Mouse (Mus musculus) G1E (cell line): Measurements from ENCODE around the gene Dkkl1. TPM values are rescaled to one million over a fixed set of nuclear protein-coding genes. Genes with fewer than 3 reads are reported as not detected.

Experiments
- ATAC-seq: 2 replicates; pipeline ENCODE4 v1.8.0; 2016; ENCODE audit warnings: mild to moderate bottlenecking; ENCODE audit not compliant: insufficient number of reproducible peaks, poor library complexity, low FRiP score, severe bottlenecking; ENCODE audit errors: extremely low read depth
- DNase-seq: peaks from one replicate; pipeline ENCODE4 v3.0.0; 2012; ENCODE audit warnings: low spot score
- H3K27me3 ChIP-seq: 2 replicates; pipeline ENCODE4 v1.6.1; 2012; ENCODE audit warnings: mild to moderate bottlenecking, low read length, inconsistent platforms; ENCODE audit not compliant: insufficient read depth
- H3K36me3 ChIP-seq: replicated peaks from 2 replicates; pipeline ENCODE3; 2012; ENCODE audit warnings: mild to moderate bottlenecking, inconsistent platforms
- H3K4me1 ChIP-seq: 2 replicates; pipeline ENCODE4 v1.6.1; 2012; ENCODE audit warnings: low read depth, low read length, inconsistent platforms, mixed read lengths; ENCODE audit not compliant: insufficient read depth
- H3K4me3 ChIP-seq: 2 replicates; pipeline ENCODE4 v1.5.1; 2012; ENCODE audit warnings: low read depth, mild to moderate bottlenecking, inconsistent platforms, low read length, moderate library complexity, mixed read lengths
- H3K9me3 ChIP-seq: replicated peaks from 2 replicates; pipeline ENCODE4 v1.6.1; 2012; ENCODE audit warnings: inconsistent platforms
- CTCF ChIP-seq: IDR thresholded peaks from 2 replicates; pipeline ENCODE4 v1.5.1; 2012; ENCODE audit warnings: low read depth, low read length, inconsistent platforms, mixed read lengths
- GATA1 ChIP-seq: IDR thresholded peaks from 2 replicates; pipeline ENCODE4 v1.6.1; 2012; ENCODE audit warnings: borderline replicate concordance, low read length, inconsistent platforms, mixed read lengths
- GATA2 ChIP-seq: IDR thresholded peaks from 2 replicates; pipeline ENCODE4 v1.6.1; 2012; ENCODE audit warnings: low read depth, low read length, inconsistent platforms, borderline replicate concordance
- POLR2AphosphoS5 ChIP-seq: IDR thresholded peaks from 2 replicates; pipeline ENCODE4 v1.6.1; 2012; ENCODE audit warnings: low read depth, low read length, inconsistent platforms; ENCODE audit not compliant: insufficient replicate concordance
- TAL1 ChIP-seq: conservative IDR thresholded peaks from 2 replicates; pipeline ENCODE4 v1.6.1; 2012; ENCODE audit warnings: low read depth, low read length, inconsistent platforms, mixed read lengths
- polyA plus RNA-seq: library from polyadenylated mRNA; stranded (reverse); fragments of >175 nt; gene quantifications from 2 replicates; pipeline ENCODE4 v1.2.3, GENCODE M21; 2012
- total RNA-seq, 2 experiments: library from RNA; stranded (forward) in 1 of 2; stranded (reverse) in 1 of 2; fragments of 200-1000 nt in 1 of 2; fragments of >200 nt in 1 of 2; fragmentation: Nextera tagmentation in 1 of 2; gene quantifications; 2 replicates each; pipeline ENCODE4 v1.2.3; 2014 to 2017

Dkkl1 gene
- total and polyA plus RNA-seq, 3 experiments: 0.11 TPM; not detected in 2

DNA sequence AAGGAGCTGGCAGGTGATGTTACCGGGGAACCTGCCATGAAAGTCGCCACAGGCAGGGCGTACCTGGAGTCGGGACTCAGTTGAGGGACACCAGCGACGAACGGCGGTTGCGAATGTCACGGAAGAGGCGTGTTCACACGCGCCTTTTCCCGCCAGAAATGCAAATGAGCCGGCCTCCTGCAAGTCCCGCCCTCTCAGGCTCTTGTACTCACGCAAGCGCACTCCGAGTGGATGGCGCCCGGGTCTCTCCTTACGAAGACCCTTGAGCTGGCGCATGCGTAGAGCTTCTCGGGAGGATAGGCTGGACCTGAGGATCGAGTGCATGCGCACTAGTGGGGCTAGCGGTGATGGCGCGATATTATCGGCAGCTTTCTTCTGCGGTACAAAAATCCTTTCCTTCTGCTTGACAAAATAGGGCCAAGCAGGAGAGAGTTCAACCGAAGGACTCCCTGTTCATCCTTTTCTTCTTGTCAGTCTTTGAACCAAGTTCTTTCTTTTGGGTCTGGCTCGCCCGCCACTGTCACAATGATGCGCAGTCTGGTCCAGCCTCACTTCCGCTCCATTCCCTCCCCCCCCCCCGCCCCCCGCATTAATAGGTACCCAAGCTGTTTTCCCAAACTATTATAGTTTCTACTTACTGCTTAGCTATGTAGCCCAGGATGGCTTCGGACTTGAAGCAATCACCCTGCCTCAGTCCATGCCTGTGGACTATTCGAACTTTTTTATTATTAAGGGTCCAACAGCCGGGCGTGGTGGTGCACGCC is 7.4 kb downstream of the Dkkl1 start, which contains the start of gene Ccdc155:
Gene Ccdc155, minus strand, starts transcription at position 513 of the 764 bp plus-strand sequence.
- DNase-seq (no peak), ATAC-seq (no peak)
- Histone ChIP-seq H3K36me3 (no peaks in the 10 kb centered on the region), H3K27me3 (peaks cover 25% of the 10 kb centered on the region), H3K9me3 (no peaks in the 10 kb centered on the region), H3K4me3 (no peak within 1 kb of the TSS; the same call in 1 of the 2 replicates), H3K4me1 (no peaks in the 10 kb centered on the region)
- TF ChIP-seq GATA1 (no peak), GATA2 (no peak), POLR2AphosphoS5 (no peak), CTCF (no peak), TAL1 (no peak)

DNA sequence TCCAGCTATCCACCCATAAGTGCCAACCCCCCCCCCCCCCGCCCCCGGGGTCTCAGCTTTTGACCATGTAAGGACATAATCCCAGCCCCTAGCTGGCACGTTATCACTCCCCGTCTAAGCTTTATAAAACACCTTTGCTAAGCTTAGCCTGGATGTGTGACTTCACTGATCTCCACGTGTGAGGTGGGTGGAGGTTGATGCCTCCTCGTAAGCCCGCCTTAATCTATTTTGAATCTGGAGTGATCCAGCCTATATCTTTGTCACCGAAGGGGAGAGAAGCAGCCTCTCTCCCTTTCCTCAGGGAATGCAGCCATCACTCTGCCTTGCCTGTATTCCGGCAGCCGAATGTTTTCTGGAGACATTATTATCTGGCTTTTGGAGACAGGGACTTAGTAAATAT is 9.3 kb downstream of the Dkkl1 start:
- Histone ChIP-seq H3K9me3 (no peaks in the 10 kb centered on the region), H3K4me3 (no peak overlapping the region), H3K36me3 (no peaks in the 10 kb centered on the region), H3K4me1 (0 out of 2 replicates have a peak, but pooled peaks cover 2% of the 10 kb centered on the region), H3K27me3 (peaks cover 34% of the 10 kb centered on the region)
- TF ChIP-seq CTCF: no peak
- no peak for TF ChIP-seq GATA2
- TF ChIP-seq POLR2AphosphoS5: no peak
- TF ChIP-seq TAL1: no peak
- no peak for TF ChIP-seq GATA1
- DNase-seq (no peak), ATAC-seq (no peak)

DNA sequence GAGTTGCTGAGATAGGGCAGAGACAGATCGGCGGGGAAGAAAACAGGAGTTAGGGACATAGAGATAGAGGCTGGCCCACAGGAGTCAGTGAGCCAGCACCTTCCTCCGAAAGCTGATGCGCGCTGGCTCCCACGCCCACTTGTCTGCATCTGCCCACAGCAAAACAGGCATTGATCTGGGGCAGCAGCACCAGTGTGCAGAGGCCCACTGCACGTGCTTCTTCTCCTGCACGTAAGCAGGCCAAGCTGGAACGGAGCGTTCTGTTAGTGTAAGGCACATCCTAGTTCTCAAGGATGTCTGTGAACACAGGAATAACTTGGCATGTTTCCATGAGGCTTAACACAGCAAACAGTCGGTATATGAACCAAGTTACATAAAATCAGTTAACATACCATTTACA is 13.0 kb downstream of the Dkkl1 start:
- ATAC-seq: no peak
- Histone ChIP-seq H3K27me3 (peaks cover 53% of the 10 kb centered on the region), H3K4me3 (no peak overlapping the region)

DNA sequence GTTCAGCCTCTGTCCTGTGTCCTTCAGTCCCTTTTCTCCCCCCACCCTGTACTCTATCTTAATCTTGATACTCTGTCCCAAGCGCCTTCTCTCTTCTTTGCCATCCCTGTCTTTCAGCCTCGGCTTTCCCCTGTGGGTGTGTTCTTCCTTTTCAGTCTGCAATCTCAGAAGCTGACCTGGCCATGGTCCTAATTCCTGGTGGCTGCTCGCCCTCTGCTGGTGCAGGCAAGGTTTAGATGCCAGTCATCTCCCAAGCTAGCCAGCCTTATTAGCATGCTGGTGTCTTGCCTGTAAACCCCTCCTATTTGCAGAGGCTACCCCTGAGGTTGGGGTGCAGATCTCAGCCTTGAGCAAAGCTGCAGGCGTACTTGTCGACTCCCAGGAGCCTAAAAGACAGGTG is 13.5 kb downstream of the Dkkl1 start:
- ATAC-seq (no peak), DNase-seq (peak; percentile 54)
- Histone ChIP-seq H3K9me3 (no peaks in the 10 kb centered on the region), H3K4me1 (peaks cover 10% of the 10 kb centered on the region), H3K27me3 (peaks cover 58% of the 10 kb centered on the region), H3K4me3 (no peak overlapping the region), H3K36me3 (no peaks in the 10 kb centered on the region)
- no peak for TF ChIP-seq GATA1
- no peak for TF ChIP-seq POLR2AphosphoS5
- TF ChIP-seq GATA2: no peak
- no peak for TF ChIP-seq TAL1
- no peak for TF ChIP-seq CTCF

More for the DNA sequence above, 13.0 kb downstream of the Dkkl1 start:
- DNase-seq: no peak
- Histone ChIP-seq H3K9me3 (no peaks in the 10 kb centered on the region), H3K36me3 (no peaks in the 10 kb centered on the region), H3K4me1 (peaks cover 10% of the 10 kb centered on the region)
- no peak for TF ChIP-seq TAL1
- TF ChIP-seq CTCF: no peak
- TF ChIP-seq GATA2: no peak
- no peak for TF ChIP-seq POLR2AphosphoS5
- TF ChIP-seq GATA1: no peak

DNA sequence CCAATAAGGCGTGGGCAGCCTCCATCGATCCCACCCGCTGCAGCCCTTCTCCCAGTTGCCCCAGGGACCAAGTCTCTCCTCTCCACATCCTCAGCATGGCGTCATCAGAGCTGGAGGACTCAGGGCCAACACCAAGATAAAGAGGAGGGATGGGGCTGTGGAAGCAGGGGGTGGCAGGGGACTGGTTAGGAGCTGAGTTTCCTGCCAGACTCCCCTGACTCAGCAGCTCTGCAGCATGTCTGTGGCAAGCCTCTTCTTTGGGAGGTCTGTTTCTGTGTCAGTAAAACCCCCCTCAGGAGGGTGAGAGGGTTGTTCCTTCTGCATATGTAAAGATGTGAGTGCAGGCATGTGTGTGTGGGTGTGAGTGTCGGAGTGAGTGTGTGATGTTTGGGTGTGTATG is 15.0 kb downstream of the Dkkl1 start:
- TF ChIP-seq TAL1: no peak
- TF ChIP-seq GATA1: no peak
- no peak for TF ChIP-seq CTCF
- TF ChIP-seq GATA2: no peak
- TF ChIP-seq POLR2AphosphoS5: no peak
- Histone ChIP-seq H3K4me1 (peaks cover 10% of the 10 kb centered on the region), H3K36me3 (no peaks in the 10 kb centered on the region), H3K27me3 (peaks cover 68% of the 10 kb centered on the region), H3K9me3 (no peaks in the 10 kb centered on the region), H3K4me3 (no peak overlapping the region)
- no peak for DNase-seq
- ATAC-seq: no peak

DNA sequence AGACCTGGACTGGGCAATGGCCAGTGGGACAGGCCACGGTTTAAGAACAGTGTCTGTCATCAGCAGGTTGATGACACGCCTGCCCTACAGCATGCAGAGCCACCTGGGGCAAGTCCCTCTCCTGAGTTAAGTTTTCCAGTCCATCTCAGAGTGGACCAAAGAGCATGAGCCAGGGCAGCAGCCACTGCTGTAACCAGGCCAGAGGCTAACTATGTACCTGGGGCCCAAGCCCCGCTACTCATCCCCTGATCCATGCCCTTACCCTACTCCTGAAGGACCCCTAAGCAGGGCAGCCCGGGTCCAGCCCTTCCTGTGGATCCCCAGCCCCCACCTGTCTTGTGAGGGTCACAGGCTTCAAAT is 15.8 kb downstream of the Dkkl1 start:
- H3K4me3 ChIP-seq: no peak overlapping the region
- DNase-seq (no peak), ATAC-seq (no peak)
- peaks cover 10% of the 10 kb centered on the region for H3K4me1 ChIP-seq
- TF ChIP-seq GATA2: no peak
- no peak for TF ChIP-seq POLR2AphosphoS5
- no peak for TF ChIP-seq GATA1
- no peak for TF ChIP-seq TAL1
- TF ChIP-seq CTCF: no peak
- no peaks in the 10 kb centered on the region for H3K36me3 ChIP-seq
- peaks cover 77% of the 10 kb centered on the region for H3K27me3 ChIP-seq
- no peaks in the 10 kb centered on the region for H3K9me3 ChIP-seq
